ENCODE assay signal across 8 mouse cellular contexts in the genomic region with DNA sequence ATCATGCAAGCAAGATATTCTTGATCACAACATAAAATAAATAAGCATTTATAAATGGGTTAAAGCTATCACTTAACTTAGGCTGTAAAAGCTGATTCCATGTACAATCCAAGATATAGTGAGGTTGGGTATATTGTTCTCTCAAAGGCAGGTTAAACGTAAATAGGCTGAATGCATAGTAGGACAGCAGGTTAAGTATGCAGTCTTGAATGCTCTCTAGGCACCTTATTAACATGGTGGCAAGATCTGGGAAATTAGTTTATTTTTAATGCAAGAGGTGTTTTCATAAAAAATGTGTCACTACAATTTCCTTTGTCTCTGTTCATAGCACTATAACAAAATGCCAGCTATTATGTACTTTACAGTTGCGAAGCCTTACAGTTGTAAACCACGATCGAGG. TPM values are rescaled to one million over a fixed set of nuclear protein-coding genes. Genes with fewer than 3 reads are reported as not detected.
DNase-seq lines count a peak whose midpoint lies in the region; ATAC-seq and TF ChIP-seq lines count a peak whose summit lies in the region.

No protein-coding gene starts in this region.

- no peaks in the 10 kb centered on the region for H3K36me3 ChIP-seq in kidney, postnatal 0 days (ENCODE audit: insufficient read depth, low read length)
- H3K36me3 ChIP-seq in embryonic facial prominence, embryonic 15.5 days, result no peaks in the 10 kb centered on the region
- H3K36me3 ChIP-seq in hindbrain, postnatal 0 days (ENCODE audit: insufficient read depth, low read length), result no peaks in the 10 kb centered on the region
- H3K36me3 ChIP-seq in midbrain, embryonic 16.5 days (ENCODE audit: control insufficient read depth, insufficient read depth, low read length), result no peaks in the 10 kb centered on the region

- WGBS in kidney, postnatal 0 days, result 60% methylated on average over 4 of the region's 4 CpGs
- 65% methylated on average over 4 of the region's 4 CpGs for WGBS in embryonic facial prominence, embryonic 15.5 days
- 67% methylated on average over 4 of the region's 4 CpGs for WGBS in hindbrain, postnatal 0 days
- 67% methylated on average over 4 of the region's 4 CpGs for WGBS in midbrain, embryonic 16.5 days

- peak overlapping the region; percentile 77; the same call in 1 of the 2 replicates for H3K4me2 ChIP-seq in kidney, postnatal 0 days (ENCODE audit: low read length)
- H3K4me2 ChIP-seq in embryonic facial prominence, embryonic 15.5 days (replicated peaks), result peak overlapping the region; percentile 75
- H3K4me2 ChIP-seq in hindbrain, postnatal 0 days (ENCODE audit: low read depth, low read length), result peak overlapping the region; percentile 80
- H3K4me2 ChIP-seq in midbrain, embryonic 16.5 days (ENCODE audit: low read length), result peak overlapping the region; percentile 84

- H3K4me1 ChIP-seq in kidney, postnatal 0 days (replicated peaks; ENCODE audit: insufficient read depth, low read length), result no peaks in the 10 kb centered on the region
- H3K4me1 ChIP-seq in embryonic facial prominence, embryonic 15.5 days, result no peaks in the 10 kb centered on the region
- H3K4me1 ChIP-seq in hindbrain, postnatal 0 days (ENCODE audit: insufficient read depth, low read length), result no peaks in the 10 kb centered on the region
- H3K4me1 ChIP-seq in midbrain, embryonic 16.5 days (ENCODE audit: control insufficient read depth, insufficient read depth, low read length), result peaks cover 4% of the 10 kb centered on the region; the same call in 1 of the 2 replicates

- peak overlapping the region; percentile 31 for H3K4me3 ChIP-seq in kidney, postnatal 0 days (replicated peaks; ENCODE audit: low read depth, low read length)
- H3K4me3 ChIP-seq in embryonic facial prominence, embryonic 15.5 days (replicated peaks), result peak overlapping the region; percentile 47
- H3K4me3 ChIP-seq in hindbrain, postnatal 0 days (ENCODE audit: low read length), result peak overlapping the region; percentile 34; the same call in 1 of the 2 replicates
- H3K4me3 ChIP-seq in midbrain, embryonic 16.5 days (ENCODE audit: low read depth, low read length), result peak overlapping the region; percentile 45; the same call in 1 of the 2 replicates

- no peak for ATAC-seq in kidney, postnatal 0 days (replicated peaks; ENCODE audit: low FRiP score, low read depth)
- ATAC-seq in embryonic facial prominence, embryonic 15.5 days (ENCODE audit: insufficient number of reproducible peaks, low FRiP score, low TSS enrichment, low read depth), result no peak
- no peak; the same call in 1 of the 2 replicates for ATAC-seq in hindbrain, postnatal 0 days
- no peak for ATAC-seq in midbrain, embryonic 16.5 days

- no peak for DNase-seq in kidney, postnatal 0 days (ENCODE audit: low spot score)
- no peak for DNase-seq in kidney, postnatal 4 days
- DNase-seq in hindbrain, postnatal 0 days (ENCODE audit: low spot score), result no peak
- DNase-seq in adrenal gland, adult (ENCODE audit: inconsistent age in 2 of 2, low spot score in 1 of 2), result no peak
- DNase-seq in right cerebral cortex, postnatal 14 days, result no peak
- no peak for DNase-seq in lung, postnatal 25 days (ENCODE audit: low spot score)

- H3K27ac ChIP-seq in kidney, postnatal 0 days, result no peak overlapping the region
- no peak overlapping the region for H3K27ac ChIP-seq in embryonic facial prominence, embryonic 15.5 days (replicated peaks)
- H3K27ac ChIP-seq in hindbrain, postnatal 0 days, result 0 out of 2 replicates have a peak overlapping the region, but pooled peaks have one; percentile 54
- no peak overlapping the region for H3K27ac ChIP-seq in midbrain, embryonic 16.5 days (ENCODE audit: low read length)

- H3K27me3 ChIP-seq in kidney, postnatal 0 days (ENCODE audit: insufficient read depth, low read length), result no peaks in the 10 kb centered on the region
- no peaks in the 10 kb centered on the region for H3K27me3 ChIP-seq in embryonic facial prominence, embryonic 15.5 days
- H3K27me3 ChIP-seq in hindbrain, postnatal 0 days (ENCODE audit: insufficient read depth, low read length), result no peaks in the 10 kb centered on the region; the same call in 1 of the 2 replicates
- no peaks in the 10 kb centered on the region for H3K27me3 ChIP-seq in midbrain, embryonic 16.5 days (ENCODE audit: control insufficient read depth, insufficient read depth, low read depth, low read length)

- no peaks in the 10 kb centered on the region for H3K9me3 ChIP-seq in kidney, postnatal 0 days (replicated peaks; ENCODE audit: low read length)
- H3K9me3 ChIP-seq in embryonic facial prominence, embryonic 15.5 days (replicated peaks), result no peaks in the 10 kb centered on the region
- no peaks in the 10 kb centered on the region for H3K9me3 ChIP-seq in hindbrain, postnatal 0 days (ENCODE audit: low read length)
- H3K9me3 ChIP-seq in midbrain, embryonic 16.5 days (replicated peaks; ENCODE audit: control insufficient read depth, low read length, poor library complexity, severe bottlenecking), result no peaks in the 10 kb centered on the region

- no peak for TF ChIP-seq CTCF in kidney, postnatal 0 days (IDR thresholded peaks at IDR 0.05; ENCODE audit: low read depth)
- TF ChIP-seq CTCF in hindbrain, postnatal 0 days (IDR thresholded peaks at IDR 0.05; ENCODE audit: low read depth), result no peak

- H3K9ac ChIP-seq in kidney, postnatal 0 days (ENCODE audit: low read depth, low read length), result 0 out of 2 replicates have a peak overlapping the region, but pooled peaks have one; percentile 41
- no peak overlapping the region for H3K9ac ChIP-seq in embryonic facial prominence, embryonic 15.5 days
- no peak overlapping the region; the same call in 1 of the 2 replicates for H3K9ac ChIP-seq in hindbrain, postnatal 0 days (replicated peaks; ENCODE audit: low read length)
- peak overlapping the region; percentile 70; the same call in 1 of the 2 replicates for H3K9ac ChIP-seq in midbrain, embryonic 16.5 days (ENCODE audit: low read depth, low read length)

RNA-seq across cellular contexts. Expression of a gene that starts 23.9 kb away (rescaled TPM):
- 21.6 and 21.7 TPM in 2 replicates for polyA plus RNA-seq in kidney, postnatal 0 days (2015; fragmentation: Nextera tagmentation; extraction: Ambion mirVana)
- polyA plus RNA-seq in embryonic facial prominence, embryonic 15.5 days (2015; fragmentation: Nextera tagmentation; extraction: Ambion mirVana), result 16.9 and 18.9 TPM in 2 replicates
- total RNA-seq in hindbrain, postnatal 0 days (2014; rRNA removed), result 3.3 and 4.1 TPM in 2 replicates
- 5.0 and 6.0 TPM in 2 replicates for polyA plus RNA-seq in hindbrain, postnatal 0 days (2015; fragmentation: Nextera tagmentation; extraction: Ambion mirVana)
- 6.9 and 7.6 TPM in 2 replicates for polyA plus RNA-seq in midbrain, embryonic 16.5 days (2015; fragmentation: Nextera tagmentation; extraction: Ambion mirVana)

RNA-seq across cellular contexts. Expression of a gene that starts 27.4 kb away (rescaled TPM):
- polyA plus RNA-seq in kidney, postnatal 0 days (2015; fragmentation: Nextera tagmentation; extraction: Ambion mirVana), result 12.8 and 12.9 TPM in 2 replicates
- polyA plus RNA-seq in embryonic facial prominence, embryonic 15.5 days (2015; fragmentation: Nextera tagmentation; extraction: Ambion mirVana), result 23.3 and 23.5 TPM in 2 replicates
- total RNA-seq in hindbrain, postnatal 0 days (2014; rRNA removed), result 14.3 and 16.1 TPM in 2 replicates
- polyA plus RNA-seq in hindbrain, postnatal 0 days (2015; fragmentation: Nextera tagmentation; extraction: Ambion mirVana), result 13.6 and 13.9 TPM in 2 replicates
- polyA plus RNA-seq in midbrain, embryonic 16.5 days (2015; fragmentation: Nextera tagmentation; extraction: Ambion mirVana), result 12.6 and 14.5 TPM in 2 replicates

Comparison
In these comparisons a context has a peak if more than half of its experiments do, and no peak if none do; other contexts are left out.
1. H3K9ac ChIP-seq: peak in kidney, postnatal 0 days (single experiment) and midbrain, embryonic 16.5 days (single experiment); none in embryonic facial prominence, embryonic 15.5 days (single experiment) and hindbrain, postnatal 0 days (single experiment).
2. Peak in every context shown above with its lines, with median percentiles within 50 percentile points of each other: H3K4me2 ChIP-seq and H3K4me3 ChIP-seq.